Mouse (Mus musculus) E14TG2a.4 (cell line): ENCODE measurements around the gene 4930583I09Rik.

Experiments
- CTCF ChIP-seq: conservative IDR thresholded peaks from 2 replicates; pipeline ENCODE4 v1.5.1; 2014; ENCODE audit warnings: low read length
- NANOG ChIP-seq: IDR thresholded peaks from 2 replicates; pipeline ENCODE4 v1.6.1; 2014; ENCODE audit warnings: borderline replicate concordance, low read length, mixed read lengths
- POU5F1 ChIP-seq: IDR thresholded peaks from 2 replicates; pipeline ENCODE4 v1.6.1; 2014; ENCODE audit warnings: low read length, borderline replicate concordance

- TF ChIP-seq CTCF (no peak), NANOG (no peak), POU5F1 (no peak)
These were observed 10.8 kb upstream of the 4930583I09Rik start for GRCm38 (mm10) chr17:64846654-64847053.
